8 mouse cellular contexts compared by ENCODE assay signal in genomic region chr9:44799958-44800324, GRCm38 (mm10). TPM values are rescaled to one million over a fixed set of nuclear protein-coding genes. Genes with fewer than 3 reads are reported as not detected.
A peak's percentile ranks its signal among the peaks of the same experiment; 100 is the strongest.
DNase-seq lines count a peak whose midpoint lies in the region; ATAC-seq and TF ChIP-seq lines count a peak whose summit lies in the region.

No protein-coding gene starts in this region.

- H3K4me3 ChIP-seq in left cerebral cortex, adult 2 months = peak overlapping the region; percentile 76
- peak overlapping the region; percentile 61 for H3K4me3 ChIP-seq in embryonic facial prominence, embryonic 15.5 days (replicated peaks)
- peak overlapping the region; percentile 76 for H3K4me3 ChIP-seq in limb, embryonic 10.5 days
- H3K4me3 ChIP-seq in neural tube, embryonic 13.5 days = peak overlapping the region; percentile 59

- no peak for DNase-seq in left cerebral cortex, adult 2 months (ENCODE audit: extremely low spot score in 1 of 2, low spot score in 2 of 2)
- no peak for DNase-seq in left cerebral cortex, adult 18-20 months (ENCODE audit: low spot score in 2 of 2)
- no peak for DNase-seq in limb, embryonic 10.5 days (ENCODE audit: low spot score)
- DNase-seq in embryo, embryonic 11 days = no peak

- H3K9ac ChIP-seq in embryonic facial prominence, embryonic 15.5 days = no peak overlapping the region
- peak overlapping the region; percentile 75 for H3K9ac ChIP-seq in neural tube, embryonic 13.5 days

- H3K9me3 ChIP-seq in embryonic facial prominence, embryonic 15.5 days (replicated peaks) = no peaks in the 10 kb centered on the region
- no peaks in the 10 kb centered on the region for H3K9me3 ChIP-seq in limb, embryonic 10.5 days (replicated peaks)
- H3K9me3 ChIP-seq in neural tube, embryonic 13.5 days = no peaks in the 10 kb centered on the region

- no peak for ATAC-seq in embryonic facial prominence, embryonic 15.5 days (ENCODE audit: insufficient number of reproducible peaks, low FRiP score, low TSS enrichment, low read depth)
- no peak for ATAC-seq in neural tube, embryonic 13.5 days (ENCODE audit: low read depth)
- no peak for ATAC-seq in frontal cortex, adult (ENCODE audit: low TSS enrichment)
- ATAC-seq in megakaryocyte progenitor cell, adult 5-6 weeks (replicated peaks; ENCODE audit: poor library complexity) = no peak

- peaks cover 18% of the 10 kb centered on the region for H3K27me3 ChIP-seq in embryonic facial prominence, embryonic 15.5 days
- peaks cover 52% of the 10 kb centered on the region for H3K27me3 ChIP-seq in limb, embryonic 10.5 days (ENCODE audit: low read depth, poor library complexity, severe bottlenecking)
- peaks cover 24% of the 10 kb centered on the region for H3K27me3 ChIP-seq in neural tube, embryonic 13.5 days

- TF ChIP-seq CTCF in left cerebral cortex, adult 2 months (IDR thresholded peaks at IDR 0.05) = no peak

- intact Hi-C loops in left cerebral cortex, adult 2 months (cut with DNase I) = no loop called here

- H3K27ac ChIP-seq in left cerebral cortex, adult 2 months = no peak overlapping the region
- no peak overlapping the region for H3K27ac ChIP-seq in embryonic facial prominence, embryonic 15.5 days (replicated peaks)
- H3K27ac ChIP-seq in limb, embryonic 10.5 days = no peak overlapping the region
- no peak overlapping the region for H3K27ac ChIP-seq in neural tube, embryonic 13.5 days (replicated peaks)

- H3K4me1 ChIP-seq in embryonic facial prominence, embryonic 15.5 days = peaks cover 21% of the 10 kb centered on the region
- peaks cover 22% of the 10 kb centered on the region for H3K4me1 ChIP-seq in limb, embryonic 10.5 days
- H3K4me1 ChIP-seq in neural tube, embryonic 13.5 days (replicated peaks) = peaks cover 22% of the 10 kb centered on the region

- H3K4me2 ChIP-seq in embryonic facial prominence, embryonic 15.5 days (replicated peaks) = peak overlapping the region; percentile 98
- H3K4me2 ChIP-seq in neural tube, embryonic 13.5 days = peak overlapping the region; percentile 94

- peaks cover 5% of the 10 kb centered on the region for H3K36me3 ChIP-seq in embryonic facial prominence, embryonic 15.5 days
- peaks cover 5% of the 10 kb centered on the region for H3K36me3 ChIP-seq in limb, embryonic 10.5 days
- H3K36me3 ChIP-seq in neural tube, embryonic 13.5 days = peaks cover 5% of the 10 kb centered on the region

- WGBS in embryonic facial prominence, embryonic 15.5 days = 37% methylated on average over 9 of the region's 9 CpGs
- 43% methylated on average over 9 of the region's 9 CpGs for WGBS in limb, embryonic 10.5 days
- WGBS in neural tube, embryonic 13.5 days = 45% methylated on average over 9 of the region's 9 CpGs

RNA-seq across cellular contexts. Expression of gene Tmem25, which starts 0.8 kb away (rescaled TPM):
- total RNA-seq in left cerebral cortex, adult 2 months (2021) = 10 to 100 TPM; 54.4 to 62.8 TPM
- 10 to 100 TPM; 52.2 to 66.1 TPM for total RNA-seq in left cerebral cortex, adult 18-20 months (2021)
- polyA plus RNA-seq in embryonic facial prominence, embryonic 15.5 days (2015; fragmentation: Nextera tagmentation; extraction: Ambion mirVana) = 2.5 and 2.6 TPM in 2 replicates
- 1.3 and 1.9 TPM in 2 replicates for polyA plus RNA-seq in limb, embryonic 10.5 days (2016; fragmentation: Nextera tagmentation; extraction: Ambion mirVana)
- polyA plus RNA-seq in neural tube, embryonic 13.5 days (2015; fragmentation: Nextera tagmentation; extraction: Ambion mirVana) = 13.8 and 14.1 TPM in 2 replicates
- 0.10 and 0.32 TPM in 2 replicates for total RNA-seq in megakaryocyte progenitor cell, adult 5-6 weeks (2015)
- not detected in 2 replicates for total RNA-seq in megakaryocyte progenitor cell, adult 5-6 weeks (2017)

RNA-seq across cellular contexts. Expression of gene Ttc36, which starts 2.9 kb away (rescaled TPM):
- 1 to 10 TPM in 1 of 2 experiments, under 1 TPM in 1; 0.54 to 1.1 TPM for total RNA-seq in left cerebral cortex, adult 2 months (2021)
- under 1 TPM; 0.80 to 0.95 TPM for total RNA-seq in left cerebral cortex, adult 18-20 months (2021)
- 0.31 TPM in 1 of 2 replicates, not detected in the other for polyA plus RNA-seq in embryonic facial prominence, embryonic 15.5 days (2015; fragmentation: Nextera tagmentation; extraction: Ambion mirVana)
- polyA plus RNA-seq in limb, embryonic 10.5 days (2016; fragmentation: Nextera tagmentation; extraction: Ambion mirVana) = not detected in 2 replicates
- not detected in 2 replicates for polyA plus RNA-seq in neural tube, embryonic 13.5 days (2015; fragmentation: Nextera tagmentation; extraction: Ambion mirVana)
- 0.15 and 0.76 TPM in 2 replicates for total RNA-seq in megakaryocyte progenitor cell, adult 5-6 weeks (2015)
- not detected in 2 replicates for total RNA-seq in megakaryocyte progenitor cell, adult 5-6 weeks (2017)

RNA-seq across cellular contexts. Expression of gene Ift46, which starts 32.2 kb away (rescaled TPM):
- 10 to 100 TPM; 60.7 to 67.5 TPM for total RNA-seq in left cerebral cortex, adult 2 months (2021)
- total RNA-seq in left cerebral cortex, adult 18-20 months (2021) = 10 to 100 TPM; 67.8 to 72.0 TPM
- polyA plus RNA-seq in embryonic facial prominence, embryonic 15.5 days (2015; fragmentation: Nextera tagmentation; extraction: Ambion mirVana) = 107 and 125 TPM in 2 replicates
- 115 and 146 TPM in 2 replicates for polyA plus RNA-seq in limb, embryonic 10.5 days (2016; fragmentation: Nextera tagmentation; extraction: Ambion mirVana)
- polyA plus RNA-seq in neural tube, embryonic 13.5 days (2015; fragmentation: Nextera tagmentation; extraction: Ambion mirVana) = 172 and 174 TPM in 2 replicates
- 33.3 and 34.0 TPM in 2 replicates for total RNA-seq in megakaryocyte progenitor cell, adult 5-6 weeks (2015)
- 25.9 and 38.9 TPM in 2 replicates for total RNA-seq in megakaryocyte progenitor cell, adult 5-6 weeks (2017)

RNA-seq across cellular contexts. Expression of gene Arcn1, which starts 32.3 kb away (rescaled TPM):
- total RNA-seq in left cerebral cortex, adult 2 months (2021) = 100 to 1,000 TPM in 1 of 2 experiments, 10 to 100 TPM in 1; 78.3 to 102 TPM
- 10 to 100 TPM; 90.0 to 95.3 TPM for total RNA-seq in left cerebral cortex, adult 18-20 months (2021)
- 191 and 195 TPM in 2 replicates for polyA plus RNA-seq in embryonic facial prominence, embryonic 15.5 days (2015; fragmentation: Nextera tagmentation; extraction: Ambion mirVana)
- 172 and 193 TPM in 2 replicates for polyA plus RNA-seq in limb, embryonic 10.5 days (2016; fragmentation: Nextera tagmentation; extraction: Ambion mirVana)
- 147 and 168 TPM in 2 replicates for polyA plus RNA-seq in neural tube, embryonic 13.5 days (2015; fragmentation: Nextera tagmentation; extraction: Ambion mirVana)
- 169 and 181 TPM in 2 replicates for total RNA-seq in megakaryocyte progenitor cell, adult 5-6 weeks (2015)
- 163 and 188 TPM in 2 replicates for total RNA-seq in megakaryocyte progenitor cell, adult 5-6 weeks (2017)

Comparison
In these comparisons a context has a peak if more than half of its experiments do, and no peak if none do; other contexts are left out.
1. RNA of gene Tmem25, which starts 0.8 kb away (total RNA-seq): 52.2 to 66.1 TPM in left cerebral cortex, adult 18-20 months and 54.4 to 62.8 TPM in left cerebral cortex, adult 2 months; 0.10 to 0.32 TPM in megakaryocyte progenitor cell, adult 5-6 weeks; every median in the first group is over 10 times any median in the second.
2. Peak in every context shown above with its lines, with median percentiles within 50 percentile points of each other: H3K4me3 ChIP-seq.